Mouse (Mus musculus) intestine, postnatal 0 days (tissue): Measurements from ENCODE around the gene Pibf1. TPM values are rescaled to one million over a fixed set of nuclear protein-coding genes. Genes with fewer than 3 reads are reported as not detected.

Experiments used
- ATAC-seq: fragments of 200-750 bp; cut with Nextera tagmentation; 2 replicates; pipeline ENCODE4 v1.8.0; 2017; ENCODE audit warnings: mild to moderate bottlenecking, moderate TSS enrichment, moderate library complexity
- H3K27ac ChIP-seq: fragments of 300-500 bp; sonication (generic); 2 replicates; pipeline ENCODE4 v1.5.1; 2014; ENCODE audit warnings: mild to moderate bottlenecking, low read depth, low read length, moderate library complexity
- H3K27me3 ChIP-seq: fragments of 300-500 bp; sonication (generic); replicated peaks from 2 replicates; pipeline ENCODE4 v1.6.1; 2014; ENCODE audit warnings: low read length, mixed read lengths; ENCODE audit not compliant: control insufficient read depth, insufficient read depth
- H3K36me3 ChIP-seq: fragments of 300-500 bp; sonication (generic); 2 replicates; pipeline ENCODE4 v1.6.1; 2014; ENCODE audit warnings: mild to moderate bottlenecking, moderate library complexity; ENCODE audit not compliant: control insufficient read depth, insufficient read depth
- H3K4me1 ChIP-seq: fragments of 300-500 bp; sonication (generic); replicated peaks from 2 replicates; pipeline ENCODE4 v1.6.1; 2014; ENCODE audit warnings: antibody characterized with exemption, low read length, mixed read lengths; ENCODE audit not compliant: control insufficient read depth, insufficient read depth
- H3K4me2 ChIP-seq: fragments of 300-500 bp; sonication (generic); replicated peaks from 2 replicates; pipeline ENCODE4 v1.6.1; 2014; ENCODE audit warnings: low read depth, mild to moderate bottlenecking, moderate library complexity
- H3K4me3 ChIP-seq: fragments of 300-500 bp; sonication (generic); 2 replicates; pipeline ENCODE4 v1.5.1; 2014; ENCODE audit warnings: low read depth, low read length
- H3K9ac ChIP-seq: fragments of 300-500 bp; sonication (generic); 2 replicates; pipeline ENCODE4 v1.6.1; 2014; ENCODE audit warnings: mild to moderate bottlenecking, low read depth, low read length
- H3K9me3 ChIP-seq: fragments of 300-500 bp; sonication (generic); 2 replicates; pipeline ENCODE4 v1.6.1; 2016; ENCODE audit warnings: mixed run types; ENCODE audit not compliant: control insufficient read depth
- CTCF ChIP-seq: sonication (generic); IDR thresholded peaks from 2 replicates; pipeline ENCODE4 v1.5.1; 2016; ENCODE audit warnings: low read depth, mild to moderate bottlenecking, control low read depth, antibody characterized with exemption, moderate library complexity
- WGBS: fragments of 180-500 bp; shearing (Covaris S2); extraction: QIAGEN DNeasy Blood & Tissue Kit; methylation state at CpG from one replicate; pipeline ENCODE4 v1.1.7; 2014; 5-methylcytosine and 5-hydroxymethylcytosine counted together
- polyA plus RNA-seq: library from polyadenylated mRNA; unstranded; fragments of >200 nt; fragmentation: Nextera tagmentation; extraction: Ambion mirVana; gene quantifications from 2 replicates; pipeline ENCODE4 v1.2.1, GENCODE M21; 2015

The Pibf1 gene
- polyA plus RNA-seq, 1 experiment from 2014 or later: 9.7 TPM

- no peak for TF ChIP-seq CTCF
- H3K4me3 ChIP-seq: peak overlapping the region; percentile 2; the same call in 1 of the 2 replicates
- peak overlapping the region; percentile 52 for H3K4me2 ChIP-seq
- no peaks in the 10 kb centered on the region for H3K36me3 ChIP-seq
- no peaks in the 10 kb centered on the region for H3K27me3 ChIP-seq
- H3K9ac ChIP-seq: no peak overlapping the region
- peak overlapping the region; percentile 41 for H3K27ac ChIP-seq
- no peaks in the 10 kb centered on the region for H3K9me3 ChIP-seq
- no peak for ATAC-seq
- 33% methylated on average over 15 of the region's 15 CpGs for WGBS
- H3K4me1 ChIP-seq: no peaks in the 10 kb centered on the region
These were observed 196.6 kb downstream of the Pibf1 start for GRCm38 (mm10) chr14:99295606-99296341.

- Histone ChIP-seq H3K36me3 (0 out of 2 replicates have a peak, but pooled peaks cover 8% of the 10 kb centered on the region), H3K4me3 (peak within 1 kb of the TSS; percentile 92), H3K27me3 (no peaks in the 10 kb centered on the region), H3K4me2 (peak within 1 kb of the TSS; percentile 86), H3K9ac (peak within 1 kb of the TSS; percentile 99), H3K27ac (peak within 1 kb of the TSS; percentile 93), H3K4me1 (no peaks in the 10 kb centered on the region), H3K9me3 (no peaks in the 10 kb centered on the region)
- TF ChIP-seq CTCF: no peak
- WGBS: under 1% methylated on average over 58 of the region's 67 CpGs
- ATAC-seq: peak; percentile 98
These were observed 199.3 kb downstream of the Pibf1 start, which contains the start of gene Klf5 for GRCm38 (mm10) chr14:99298385-99299021. Klf5 (plus strand) TSS chr14:99298691.

DNA sequence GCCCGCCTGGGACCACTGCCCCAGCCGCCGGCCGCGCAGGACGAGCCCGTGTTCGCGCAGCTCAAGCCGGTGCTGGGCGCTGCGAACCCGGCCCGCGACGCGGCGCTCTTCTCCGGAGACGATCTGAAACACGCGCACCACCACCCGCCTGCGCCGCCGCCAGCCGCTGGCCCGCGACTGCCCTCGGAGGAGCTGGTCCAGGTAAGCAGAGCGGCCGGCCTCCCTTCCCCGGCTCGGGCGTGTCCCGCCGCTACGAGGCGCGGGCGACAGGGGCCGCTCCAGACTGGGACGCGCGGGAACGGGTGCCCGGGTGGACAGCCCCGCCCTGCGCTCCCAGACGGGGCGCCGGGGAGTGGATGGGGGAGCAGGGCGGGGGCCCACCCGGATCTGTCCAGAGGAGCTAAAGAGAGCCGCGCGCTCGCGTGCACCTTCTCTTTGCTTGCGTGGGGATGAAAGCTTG lies 199.8 kb downstream of the Pibf1 start:
- peak; percentile 31 for ATAC-seq
- peak overlapping the region; percentile 92 for H3K4me3 ChIP-seq
- under 1% methylated on average over 57 of the region's 60 CpGs for WGBS
- H3K27me3 ChIP-seq: no peaks in the 10 kb centered on the region
- peak overlapping the region; percentile 99 for H3K9ac ChIP-seq
- H3K27ac ChIP-seq: peak overlapping the region; percentile 93
- H3K4me2 ChIP-seq: peak overlapping the region; percentile 86
- peak; percentile 54 for TF ChIP-seq CTCF
- H3K4me1 ChIP-seq: no peaks in the 10 kb centered on the region
- no peaks in the 10 kb centered on the region for H3K9me3 ChIP-seq
- 0 out of 2 replicates have a peak, but pooled peaks cover 8% of the 10 kb centered on the region for H3K36me3 ChIP-seq

DNA sequence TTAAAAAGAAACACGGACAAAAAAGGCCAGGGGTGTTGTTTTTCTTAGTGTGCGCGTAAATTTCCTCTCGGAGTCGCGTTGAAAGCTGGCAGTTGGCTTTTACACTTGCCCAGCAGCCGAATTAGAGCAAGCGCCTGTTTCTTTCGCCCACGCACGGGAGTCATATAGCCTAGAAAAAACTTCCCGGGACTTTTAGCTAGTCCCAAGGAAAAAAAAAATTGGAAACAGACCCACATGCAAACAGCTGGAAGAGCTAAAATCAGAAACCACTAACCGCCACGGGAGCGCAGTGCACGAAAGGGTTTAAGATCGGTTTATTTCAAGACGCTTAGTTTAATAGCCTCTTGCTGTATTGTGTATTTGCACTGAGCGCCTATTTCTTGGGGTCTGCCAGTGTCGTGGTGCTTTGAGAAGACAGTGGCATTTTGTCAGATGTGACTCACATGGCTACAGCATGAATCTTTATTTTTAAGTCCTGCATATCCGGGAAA lies 200.5 kb downstream of the Pibf1 start:
- Histone ChIP-seq H3K9ac (peak overlapping the region; percentile 99), H3K9me3 (no peaks in the 10 kb centered on the region), H3K4me2 (peak overlapping the region; percentile 86), H3K4me1 (no peaks in the 10 kb centered on the region), H3K27me3 (no peaks in the 10 kb centered on the region), H3K27ac (peak overlapping the region; percentile 93), H3K36me3 (0 out of 2 replicates have a peak, but pooled peaks cover 8% of the 10 kb centered on the region), H3K4me3 (peak overlapping the region; percentile 92)
- TF ChIP-seq CTCF: no peak
- 2% methylated on average over 21 of the region's 21 CpGs for WGBS
- no peak for ATAC-seq

GRCm38 (mm10) chr14:99301472-99301871 lies 202.2 kb downstream of the Pibf1 start:
- H3K27ac ChIP-seq: peak overlapping the region; percentile 93
- 31% methylated on average over 11 of the region's 11 CpGs for WGBS
- no peaks in the 10 kb centered on the region for H3K27me3 ChIP-seq
- H3K9me3 ChIP-seq: no peaks in the 10 kb centered on the region
- no peaks in the 10 kb centered on the region for H3K4me1 ChIP-seq
- peak; percentile 70 for TF ChIP-seq CTCF
- peak; percentile 9 for ATAC-seq
- H3K36me3 ChIP-seq: 0 out of 2 replicates have a peak, but pooled peaks cover 11% of the 10 kb centered on the region
- H3K4me2 ChIP-seq: peak overlapping the region; percentile 86
- H3K9ac ChIP-seq: peak overlapping the region; percentile 99; the same call in 1 of the 2 replicates
- H3K4me3 ChIP-seq: peak overlapping the region; percentile 92

Other genes starting within 250 kb of the Pibf1 start
- gene Rpl36a-ps1, start 105.1 kb upstream of the Pibf1 start, polyA plus RNA-seq: 3.4 and 4.4 TPM in 2 replicates
- gene Mzt1, start 53.3 kb upstream of the Pibf1 start, polyA plus RNA-seq: 46.2 and 46.9 TPM in 2 replicates
- 21.9 and 22.1 TPM in 2 replicates for gene Bora, start 53.2 kb upstream of the Pibf1 start, polyA plus RNA-seq
- gene Dis3, start 346 bp downstream of the Pibf1 start, polyA plus RNA-seq: 9.1 TPM in 2 replicates
- 87.6 and 93.7 TPM in 2 replicates for gene Klf5, start 199.3 kb downstream of the Pibf1 start, polyA plus RNA-seq